Mouse (Mus musculus) forebrain, embryonic 16.5 days (tissue): ENCODE results near the gene Olfr640. TPM values are rescaled to one million over a fixed set of nuclear protein-coding genes. Genes with fewer than 3 reads are reported as not detected.

Experiments used
- ATAC-seq: fragments of 200-750 bp; cut with Nextera tagmentation; 2 replicates; pipeline ENCODE4 v1.8.0; 2017; ENCODE audit warnings: mild to moderate bottlenecking, moderate library complexity
- H3K27ac ChIP-seq: fragments of 300-500 bp; sonication (generic); 2 replicates; pipeline ENCODE4 v1.5.1; 2014; ENCODE audit warnings: low read length, control low read depth
- H3K27me3 ChIP-seq: fragments of 300-500 bp; sonication (generic); replicated peaks from 2 replicates; pipeline ENCODE4 v1.6.1; 2014; ENCODE audit warnings: low read length; ENCODE audit not compliant: control insufficient read depth, insufficient read depth
- H3K36me3 ChIP-seq: fragments of 300-500 bp; sonication (generic); 2 replicates; pipeline ENCODE4 v1.6.1; 2014; ENCODE audit not compliant: control insufficient read depth, insufficient read depth
- H3K4me1 ChIP-seq: fragments of 300-500 bp; sonication (generic); replicated peaks from 2 replicates; pipeline ENCODE4 v1.6.1; 2014; ENCODE audit warnings: low read length; ENCODE audit not compliant: control insufficient read depth, insufficient read depth
- H3K4me2 ChIP-seq: fragments of 300-500 bp; sonication (generic); 2 replicates; pipeline ENCODE4 v1.6.1; 2014; ENCODE audit warnings: mild to moderate bottlenecking, low read length, control low read depth
- H3K4me3 ChIP-seq: fragments of 300-500 bp; sonication (generic); replicated peaks from 2 replicates; pipeline ENCODE4 v1.5.1; 2014; ENCODE audit warnings: mild to moderate bottlenecking, low read length, control low read depth
- H3K9ac ChIP-seq: fragments of 300-500 bp; sonication (generic); replicated peaks from 2 replicates; pipeline ENCODE4 v1.6.1; 2014; ENCODE audit warnings: low read depth, low read length, control low read depth
- H3K9me3 ChIP-seq: fragments of 300-500 bp; sonication (generic); 2 replicates; pipeline ENCODE4 v1.6.1; 2016; ENCODE audit warnings: low read length; ENCODE audit not compliant: control insufficient read depth
- WGBS: fragments of 180-500 bp; shearing (Covaris S2); extraction: QIAGEN DNeasy Blood & Tissue Kit; methylation state at CpG from one replicate; pipeline ENCODE4 v1.1.7; 2014; 5-methylcytosine and 5-hydroxymethylcytosine counted together
- polyA plus RNA-seq: library from polyadenylated mRNA; unstranded; fragments of >200 nt; fragmentation: Nextera tagmentation; extraction: Ambion mirVana; gene quantifications from 2 replicates; pipeline ENCODE4 v1.2.1, GENCODE M21; 2015

Gene Olfr640
- not detected in 2 replicates for polyA plus RNA-seq

- Histone ChIP-seq H3K27ac (no peak within 1 kb of the TSS), H3K36me3 (no peaks in the 10 kb centered on the region), H3K27me3 (no peaks in the 10 kb centered on the region), H3K9ac (no peak within 1 kb of the TSS), H3K4me1 (no peaks in the 10 kb centered on the region), H3K4me3 (no peak within 1 kb of the TSS), H3K9me3 (no peaks in the 10 kb centered on the region), H3K4me2 (no peak within 1 kb of the TSS)
- WGBS: 85% methylated on average over 6 of the region's 6 CpGs
- ATAC-seq: no peak
Observed at GRCm38 (mm10) chr7:104025473-104025872, at the start of gene Olfr640. Gene Olfr640, minus strand, starts transcription at chr7:104025573.

GRCm38 (mm10) chr7:104071769-104072168, 46.4 kb upstream of the Olfr640 start, which contains the start of gene Olfr644:
Gene Olfr644, minus strand, starts transcription at chr7:104071869.
- WGBS: 70% methylated on average over 2 of the region's 2 CpGs
- Histone ChIP-seq H3K4me2 (no peak within 1 kb of the TSS), H3K27ac (no peak within 1 kb of the TSS), H3K9me3 (0 out of 2 replicates have a peak, but pooled peaks cover 3% of the 10 kb centered on the region), H3K36me3 (no peaks in the 10 kb centered on the region), H3K27me3 (no peaks in the 10 kb centered on the region), H3K4me3 (no peak within 1 kb of the TSS), H3K9ac (no peak within 1 kb of the TSS), H3K4me1 (no peaks in the 10 kb centered on the region)
- ATAC-seq: no peak

GRCm38 (mm10) chr7:104061345-104061744, 36.0 kb upstream of the Olfr640 start, which contains the start of gene 4930516K23Rik:
Gene 4930516K23Rik, minus strand, starts transcription at chr7:104061445.
- Histone ChIP-seq H3K4me2 (no peak within 1 kb of the TSS), H3K27me3 (no peaks in the 10 kb centered on the region), H3K4me1 (no peaks in the 10 kb centered on the region), H3K4me3 (no peak within 1 kb of the TSS), H3K27ac (no peak within 1 kb of the TSS), H3K9ac (no peak within 1 kb of the TSS), H3K36me3 (no peaks in the 10 kb centered on the region), H3K9me3 (no peaks in the 10 kb centered on the region)
- WGBS: 57% methylated on average over 2 of the region's 2 CpGs
- ATAC-seq: no peak

DNA sequence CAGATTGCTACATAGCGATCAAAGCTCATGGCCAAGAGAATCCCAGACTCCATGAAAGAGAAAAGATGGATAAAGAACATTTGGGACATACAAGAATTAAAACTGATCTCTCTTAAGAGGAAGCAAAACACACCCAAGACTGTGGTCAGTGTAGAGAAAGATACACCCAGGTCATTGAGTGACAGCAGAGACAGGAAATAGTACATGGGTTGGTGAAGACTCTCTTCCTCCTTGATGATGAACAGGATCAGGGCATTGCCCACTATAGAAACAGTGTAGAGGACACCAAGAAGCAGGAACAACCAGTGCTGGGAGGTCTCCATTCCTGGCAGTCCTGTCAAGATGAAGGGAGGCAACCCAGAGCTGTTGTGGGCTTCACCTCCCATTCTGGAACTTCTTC, 33.8 kb upstream of the Olfr640 start:
- H3K9ac ChIP-seq: no peak overlapping the region
- no peak for ATAC-seq
- H3K36me3 ChIP-seq: no peaks in the 10 kb centered on the region
- H3K9me3 ChIP-seq: no peaks in the 10 kb centered on the region
- no peak overlapping the region for H3K4me2 ChIP-seq
- no peaks in the 10 kb centered on the region for H3K4me1 ChIP-seq
- H3K4me3 ChIP-seq: no peak overlapping the region
- H3K27ac ChIP-seq: no peak overlapping the region
- no peaks in the 10 kb centered on the region for H3K27me3 ChIP-seq
- 94% methylated on average over 1 of the region's 1 CpGs for WGBS

DNA sequence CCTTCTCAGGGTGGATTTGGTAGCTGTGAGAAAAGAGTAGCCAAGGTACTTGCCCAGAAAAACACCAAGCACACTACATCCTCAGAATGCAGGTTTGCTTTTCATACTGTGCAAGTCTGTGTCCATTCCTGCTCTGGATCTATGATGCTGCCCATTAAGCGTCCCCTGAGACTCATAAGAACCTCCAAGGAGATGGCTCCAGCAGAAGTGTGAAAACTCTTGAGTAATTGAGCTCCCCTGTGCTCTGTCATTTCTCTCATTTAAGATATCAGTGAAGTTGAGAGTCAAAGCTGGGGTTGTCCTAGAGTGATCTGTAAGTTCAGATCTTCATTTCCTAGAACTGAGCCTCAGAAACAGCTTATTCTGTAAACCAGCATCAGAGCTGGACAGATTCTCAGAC, 27.2 kb upstream of the Olfr640 start, which contains the start of gene Olfr642:
Gene Olfr642, minus strand, starts transcription at position 101 of the 400 bp plus-strand sequence.
- H3K4me1 ChIP-seq: no peaks in the 10 kb centered on the region
- H3K4me2 ChIP-seq: no peak within 1 kb of the TSS
- no peak for ATAC-seq
- no peaks in the 10 kb centered on the region for H3K36me3 ChIP-seq
- no peaks in the 10 kb centered on the region for H3K27me3 ChIP-seq
- H3K27ac ChIP-seq: no peak within 1 kb of the TSS
- WGBS: 78% methylated on average over 1 of the region's 1 CpGs
- no peaks in the 10 kb centered on the region for H3K9me3 ChIP-seq
- no peak within 1 kb of the TSS for H3K4me3 ChIP-seq
- no peak within 1 kb of the TSS for H3K9ac ChIP-seq

GRCm38 (mm10) chr7:104050745-104051144, 25.4 kb upstream of the Olfr640 start:
- WGBS: 92% methylated on average over 4 of the region's 4 CpGs
- Histone ChIP-seq H3K27me3 (no peaks in the 10 kb centered on the region), H3K27ac (no peak overlapping the region), H3K9me3 (no peaks in the 10 kb centered on the region), H3K9ac (no peak overlapping the region), H3K4me3 (no peak overlapping the region), H3K36me3 (no peaks in the 10 kb centered on the region), H3K4me2 (no peak overlapping the region), H3K4me1 (no peaks in the 10 kb centered on the region)
- no peak for ATAC-seq

- Histone ChIP-seq H3K4me3 (no peak within 1 kb of the TSS), H3K27ac (no peak within 1 kb of the TSS), H3K4me2 (no peak within 1 kb of the TSS), H3K27me3 (no peaks in the 10 kb centered on the region), H3K9ac (no peak within 1 kb of the TSS), H3K4me1 (no peaks in the 10 kb centered on the region), H3K9me3 (peaks cover 2% of the 10 kb centered on the region; the same call in 1 of the 2 replicates), H3K36me3 (no peaks in the 10 kb centered on the region)
- 78% methylated on average over 1 of the region's 1 CpGs for WGBS
- ATAC-seq: no peak
Observed at GRCm38 (mm10) chr7:104035145-104035544, 9.8 kb upstream of the Olfr640 start, which contains the start of gene Olfr641. Gene Olfr641, plus strand, starts transcription at chr7:104035445.

DNA sequence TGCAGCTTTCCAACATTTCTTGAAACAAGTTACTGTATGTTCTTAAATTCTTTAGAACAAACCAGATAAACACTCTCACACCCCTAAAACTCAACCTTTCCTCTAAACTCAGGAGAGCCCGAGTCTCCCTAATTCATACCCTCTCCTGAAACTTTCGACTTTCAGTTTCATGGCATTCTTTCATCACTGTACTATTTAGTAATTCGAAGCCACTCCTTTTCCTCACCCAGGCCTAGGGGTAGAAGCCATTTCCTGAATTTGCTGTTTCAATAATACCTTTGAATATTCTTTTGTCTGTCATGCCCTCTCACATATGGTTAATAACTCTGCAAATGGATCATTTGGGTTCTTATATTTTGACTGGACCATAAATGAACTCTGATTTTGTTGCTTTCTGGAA, 1.6 kb upstream of the Olfr640 start:
- Histone ChIP-seq H3K36me3 (no peaks in the 10 kb centered on the region), H3K4me2 (no peak overlapping the region), H3K27ac (no peak overlapping the region), H3K9ac (no peak overlapping the region), H3K4me3 (no peak overlapping the region), H3K27me3 (no peaks in the 10 kb centered on the region), H3K9me3 (no peaks in the 10 kb centered on the region), H3K4me1 (no peaks in the 10 kb centered on the region)
- WGBS: 84% methylated on average over 3 of the region's 3 CpGs
- no peak for ATAC-seq

DNA sequence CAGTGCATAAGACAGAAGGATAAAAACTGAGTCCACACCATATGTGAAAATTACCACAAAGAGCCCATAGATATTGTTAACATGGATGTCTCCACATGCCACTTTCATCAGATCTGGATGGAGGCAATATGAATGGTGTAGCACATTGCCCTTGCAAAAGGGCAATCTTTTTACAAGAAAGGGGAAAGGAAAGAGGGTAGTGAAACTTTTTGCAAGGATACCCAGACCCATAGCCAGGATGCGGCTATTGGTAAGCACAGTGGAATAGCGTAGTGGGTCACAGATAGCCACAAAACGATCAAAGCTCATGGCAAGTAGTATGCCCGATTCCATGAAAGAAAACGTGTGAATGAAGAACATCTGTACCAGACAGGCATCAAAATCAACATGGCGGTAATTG, 3.7 kb downstream of the Olfr640 start:
- H3K27ac ChIP-seq: no peak overlapping the region
- H3K4me1 ChIP-seq: no peaks in the 10 kb centered on the region
- H3K9me3 ChIP-seq: no peaks in the 10 kb centered on the region
- H3K36me3 ChIP-seq: no peaks in the 10 kb centered on the region
- H3K27me3 ChIP-seq: no peaks in the 10 kb centered on the region
- H3K4me3 ChIP-seq: no peak overlapping the region
- H3K9ac ChIP-seq: no peak overlapping the region
- no peak for ATAC-seq
- WGBS: 93% methylated on average over 6 of the region's 6 CpGs
- no peak overlapping the region for H3K4me2 ChIP-seq

DNA sequence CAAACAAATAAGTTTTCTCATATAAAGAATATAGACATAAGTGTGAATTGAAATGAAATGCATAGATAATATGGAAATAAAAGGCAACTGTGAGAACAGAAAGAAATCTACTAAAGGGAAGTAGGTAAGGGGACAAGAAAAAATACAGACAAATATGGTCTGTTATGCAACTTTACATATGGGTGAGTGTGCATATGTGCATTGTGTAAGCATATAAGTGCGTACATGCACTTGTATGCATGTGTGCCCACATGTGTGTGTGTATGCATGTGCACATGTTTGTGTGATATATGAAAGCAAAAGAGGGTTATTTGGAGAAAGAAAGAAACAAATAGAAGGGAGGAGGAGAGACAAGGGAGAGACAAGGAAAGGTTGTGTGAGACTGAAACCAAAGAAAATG, 6.4 kb downstream of the Olfr640 start:
- H3K9ac ChIP-seq: no peak overlapping the region
- 71% methylated on average over 1 of the region's 1 CpGs for WGBS
- H3K4me2 ChIP-seq: no peak overlapping the region
- H3K9me3 ChIP-seq: no peaks in the 10 kb centered on the region
- H3K27ac ChIP-seq: no peak overlapping the region
- no peak overlapping the region for H3K4me3 ChIP-seq
- no peaks in the 10 kb centered on the region for H3K36me3 ChIP-seq
- no peaks in the 10 kb centered on the region for H3K4me1 ChIP-seq
- no peaks in the 10 kb centered on the region for H3K27me3 ChIP-seq
- no peak for ATAC-seq
